Mouse (Mus musculus) megakaryocyte-erythroid progenitor cell, adult 5-6 weeks (primary cell): Measurements from ENCODE around the gene Tgfbi. TPM values are rescaled to one million over a fixed set of nuclear protein-coding genes. Genes with fewer than 3 reads are reported as not detected.

Source experiments
- ATAC-seq: replicated peaks from 2 replicates; pipeline ENCODE4 v1.8.0; 2016; ENCODE audit warnings: mild to moderate bottlenecking, inconsistent platforms; ENCODE audit not compliant: severe bottlenecking, poor library complexity, low FRiP score, low TSS enrichment
- total RNA-seq, 2 experiments: library from RNA; stranded (forward) in 1 of 2; stranded (reverse) in 1 of 2; fragments of 200-1000, 215-1000 nt in 1 of 2; fragments of >200 nt in 1 of 2; fragmentation: Nextera tagmentation in 1 of 2; gene quantifications; 2 replicates each; pipeline ENCODE4 v1.2.3; 2014 to 2017

The Tgfbi gene
- total RNA-seq, 2 experiments from 2014 or later = 0.28 to 1.5 TPM

DNA sequence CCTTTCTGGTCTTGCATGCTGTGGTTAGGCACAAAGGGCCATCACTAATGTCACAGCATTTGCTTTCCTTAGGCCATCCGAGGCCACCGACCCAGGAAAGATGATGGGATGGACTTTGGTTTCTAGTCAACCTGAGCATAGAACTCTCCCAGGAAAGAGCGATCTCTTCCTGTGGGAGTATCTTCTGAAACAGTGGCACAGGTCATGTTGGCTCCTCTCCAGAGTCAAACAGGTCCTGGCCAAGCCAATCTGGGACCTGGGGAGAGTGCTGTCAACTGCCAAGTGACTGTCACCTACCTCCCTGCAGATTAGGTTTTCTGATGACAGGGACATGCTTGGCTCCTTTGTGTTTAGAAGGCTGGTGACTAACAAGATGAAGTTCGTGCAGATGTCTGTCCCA, 20.8 kb downstream of the Tgfbi start:
- ATAC-seq = no peak

DNA sequence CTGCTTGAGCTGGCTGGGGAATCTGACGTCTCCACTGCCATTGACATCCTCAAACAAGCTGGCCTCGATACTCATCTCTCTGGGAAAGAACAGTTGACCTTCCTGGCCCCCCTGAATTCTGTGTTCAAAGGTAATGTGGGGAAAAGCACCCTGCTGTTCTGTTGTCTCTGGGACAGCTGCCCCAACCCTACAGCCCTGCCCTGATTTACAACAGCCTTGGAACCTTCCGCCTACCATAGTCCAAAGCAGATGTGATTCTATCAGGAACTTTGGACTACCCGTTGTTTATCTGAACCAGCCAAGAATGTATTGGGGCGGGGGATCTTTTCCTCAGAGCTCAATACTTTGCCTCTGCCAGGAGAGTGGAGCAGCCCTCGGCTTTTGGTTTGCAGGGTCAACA, 21.2 kb downstream of the Tgfbi start:
- no peak for ATAC-seq

DNA sequence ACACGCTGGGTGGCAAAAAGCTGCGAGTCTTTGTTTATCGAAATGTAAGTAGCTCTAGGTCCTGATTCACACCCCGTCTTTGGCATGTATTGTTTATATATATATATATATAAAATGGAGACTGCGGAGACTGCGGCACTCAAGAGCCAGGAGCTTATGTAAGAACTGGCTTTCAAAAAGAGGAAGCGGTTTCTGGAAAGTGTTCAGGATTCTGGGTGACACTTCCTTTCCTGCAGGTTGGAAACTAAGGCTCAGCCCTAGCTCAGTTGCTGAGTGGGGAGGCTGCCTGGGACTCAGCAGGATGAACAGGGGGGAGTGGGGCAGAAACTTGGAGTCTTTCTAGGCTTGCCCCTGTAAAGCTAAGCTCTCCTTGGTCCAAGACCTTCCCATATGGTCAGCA, 22.0 kb downstream of the Tgfbi start:
- no peak for ATAC-seq

DNA sequence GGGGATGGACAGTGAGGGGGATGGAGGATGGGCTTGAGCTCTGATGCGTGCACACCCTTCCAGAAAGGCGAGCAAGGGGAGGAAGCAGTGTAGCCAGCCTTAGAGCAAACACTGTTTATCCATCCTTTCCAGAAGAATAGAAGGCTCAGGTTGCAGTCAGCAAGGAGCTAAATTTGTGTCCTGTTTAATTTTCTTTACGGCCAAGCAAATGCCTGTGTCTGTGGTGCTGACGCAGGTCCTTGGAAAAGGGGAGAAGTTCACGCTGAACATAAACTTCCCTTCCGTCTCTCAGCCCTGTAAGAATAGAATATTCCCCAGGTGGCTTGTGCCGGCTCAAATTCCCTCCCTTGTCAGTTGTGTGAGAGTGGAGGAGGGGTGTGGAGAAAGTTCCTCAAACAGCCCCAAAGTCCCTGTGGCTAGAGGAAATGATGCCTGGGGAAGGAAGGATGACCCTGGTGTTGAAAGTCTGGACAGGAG, 24.9 kb downstream of the Tgfbi start:
- no peak for ATAC-seq

DNA sequence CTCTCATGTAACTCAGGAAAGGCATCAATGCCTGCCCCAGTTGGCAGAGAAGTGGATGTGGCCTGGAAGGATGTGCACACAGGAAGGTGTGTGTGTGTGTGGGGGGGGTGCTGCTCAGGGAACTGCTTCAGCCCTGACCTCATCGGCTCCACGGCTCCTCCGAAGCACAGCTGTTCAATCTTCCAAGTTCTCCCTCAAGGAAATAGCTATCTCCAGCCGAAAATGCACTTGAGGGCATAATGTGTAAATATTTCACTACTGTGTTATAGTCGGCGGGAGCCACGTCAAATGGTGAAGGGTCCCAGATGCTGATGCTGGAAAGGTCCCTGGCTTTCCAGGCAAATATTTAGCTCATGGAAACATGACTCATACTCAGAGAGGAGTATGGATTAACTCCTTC, 25.6 kb downstream of the Tgfbi start:
- no peak for ATAC-seq

DNA sequence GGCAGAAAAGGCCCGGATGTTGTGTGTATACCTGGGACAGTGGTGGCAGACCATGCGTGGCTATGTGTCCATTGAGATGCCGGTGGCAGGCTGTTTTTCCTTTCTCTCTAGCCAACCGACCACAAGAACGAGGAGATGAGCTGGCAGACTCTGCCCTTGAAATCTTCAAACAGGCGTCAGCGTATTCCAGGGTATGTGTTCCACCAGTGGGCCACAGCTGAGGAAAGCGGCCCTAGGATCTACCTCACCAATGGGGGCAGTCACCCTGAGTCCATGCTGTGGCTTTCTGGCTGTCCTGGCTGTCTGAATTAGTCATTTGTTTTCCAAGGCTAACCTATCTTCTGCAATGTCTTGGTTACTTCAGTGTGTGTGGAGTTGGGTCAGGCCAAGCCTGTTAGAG, 27.7 kb downstream of the Tgfbi start:
- no peak for ATAC-seq

DNA sequence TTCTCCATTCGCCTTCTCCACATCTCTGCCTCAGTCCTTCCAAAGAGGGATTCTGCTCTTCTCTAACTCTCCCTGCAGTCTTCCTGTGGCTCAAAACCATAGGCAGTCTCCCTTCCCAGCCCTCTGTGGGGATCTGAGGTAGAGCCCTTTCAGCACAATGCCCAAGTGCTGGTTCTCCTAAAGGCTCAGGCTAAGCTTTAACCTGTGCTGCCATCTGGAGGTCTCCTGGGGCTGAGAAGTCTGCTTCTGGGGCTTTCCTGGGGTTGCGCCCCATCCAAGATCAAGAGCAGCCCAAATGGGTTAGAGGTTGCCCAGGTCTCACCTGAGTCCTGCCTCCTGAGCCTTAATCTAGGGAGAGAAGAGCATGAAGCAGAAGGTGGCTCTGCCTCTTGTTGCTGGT, 32.4 kb downstream of the Tgfbi start:
- ATAC-seq = no peak

DNA sequence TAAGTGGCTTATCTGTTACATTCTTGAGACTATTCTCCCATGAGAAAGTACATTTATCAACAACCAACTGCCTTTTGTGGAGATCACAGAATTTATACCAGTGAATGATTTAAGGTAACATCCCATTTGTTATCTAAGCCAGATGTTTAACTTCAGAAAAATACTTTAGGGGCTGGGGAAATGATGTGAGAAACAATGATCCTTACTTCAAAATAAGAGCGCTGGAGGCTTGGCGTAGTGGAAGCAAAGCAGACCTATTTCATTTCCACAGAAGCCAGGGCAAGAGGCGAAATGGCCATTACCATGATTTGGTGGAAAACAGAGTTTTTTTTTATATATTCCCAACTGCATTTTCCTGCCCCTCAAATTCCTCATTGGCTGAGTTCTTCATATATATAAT, 34.7 kb downstream of the Tgfbi start:
- no peak for ATAC-seq

DNA sequence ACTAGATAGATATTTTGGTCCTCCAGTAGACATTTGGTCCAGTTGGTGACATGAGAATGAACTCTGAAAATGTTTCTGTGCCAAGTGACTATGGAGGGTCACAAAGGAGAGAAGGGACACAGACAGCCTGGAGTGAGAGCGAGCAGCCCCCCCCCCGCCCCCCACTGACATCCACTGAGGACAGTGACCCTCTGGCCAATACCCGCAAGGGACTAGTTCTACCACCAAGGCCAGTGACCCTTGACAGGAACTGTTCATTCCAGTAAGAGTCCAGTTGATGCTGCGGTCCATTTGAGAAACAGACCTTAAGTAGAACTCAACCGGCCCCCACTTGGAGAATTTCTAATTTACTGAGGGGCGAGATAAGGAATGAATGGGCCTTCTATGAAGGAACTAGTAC, 36.4 kb downstream of the Tgfbi start:
- no peak for ATAC-seq

DNA sequence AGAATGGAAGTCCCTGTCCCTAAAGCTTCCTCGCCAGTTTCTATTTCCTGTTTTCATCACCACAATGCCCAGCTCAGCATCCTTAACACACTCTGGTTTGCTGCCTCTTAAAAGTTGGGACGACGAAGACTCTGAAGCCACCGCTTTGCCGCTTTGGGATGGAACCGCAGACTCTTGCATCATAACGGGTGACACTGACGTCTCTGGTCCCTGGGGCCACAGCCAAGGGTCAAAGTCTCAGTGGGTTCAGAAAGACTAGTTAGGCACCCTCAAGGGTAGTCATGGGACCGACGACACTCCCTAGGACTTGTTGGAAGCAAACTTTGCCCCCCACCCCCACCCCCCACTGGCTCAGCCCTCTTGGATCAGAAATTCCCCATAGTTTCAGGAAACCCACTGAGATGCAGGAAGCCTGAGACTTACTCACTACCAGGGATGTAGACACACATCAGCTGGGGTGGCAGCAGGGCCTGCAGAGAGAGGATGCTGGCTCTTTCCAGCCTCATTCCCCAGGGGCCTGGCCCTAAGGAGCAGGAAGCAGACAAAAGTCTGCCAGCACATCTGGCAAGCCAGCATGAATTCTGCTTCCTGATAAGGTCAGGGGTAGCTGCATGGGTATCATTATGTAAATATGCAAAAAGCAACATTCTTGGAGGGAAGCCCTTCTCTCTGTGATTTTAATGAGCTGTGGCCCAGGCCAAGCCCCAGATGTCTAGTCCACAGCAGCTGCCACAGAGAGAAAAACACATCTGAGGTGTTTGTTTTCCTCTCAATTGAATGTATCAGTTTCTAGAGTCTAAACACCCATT, 38.5 kb downstream of the Tgfbi start:
- ATAC-seq = no peak

DNA sequence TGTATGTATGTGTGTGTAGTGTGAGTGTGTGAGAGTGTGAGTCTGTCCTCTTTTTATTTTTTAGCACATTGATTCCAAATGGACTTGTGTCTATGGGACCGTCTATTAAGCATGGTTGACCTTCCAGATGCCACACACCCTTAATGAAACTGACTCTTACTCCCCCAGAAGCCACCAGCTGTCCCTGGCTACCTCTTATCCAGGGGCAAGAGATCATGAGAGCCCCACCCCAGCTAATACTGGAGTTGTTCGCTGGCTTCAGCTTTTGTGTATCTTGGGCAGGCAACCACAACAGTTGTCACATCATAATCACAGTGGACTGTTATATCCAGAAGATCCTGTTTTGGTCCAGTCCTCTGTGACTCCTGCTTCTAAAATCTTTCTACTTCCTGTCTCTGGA, 40.7 kb downstream of the Tgfbi start:
- ATAC-seq = no peak

DNA sequence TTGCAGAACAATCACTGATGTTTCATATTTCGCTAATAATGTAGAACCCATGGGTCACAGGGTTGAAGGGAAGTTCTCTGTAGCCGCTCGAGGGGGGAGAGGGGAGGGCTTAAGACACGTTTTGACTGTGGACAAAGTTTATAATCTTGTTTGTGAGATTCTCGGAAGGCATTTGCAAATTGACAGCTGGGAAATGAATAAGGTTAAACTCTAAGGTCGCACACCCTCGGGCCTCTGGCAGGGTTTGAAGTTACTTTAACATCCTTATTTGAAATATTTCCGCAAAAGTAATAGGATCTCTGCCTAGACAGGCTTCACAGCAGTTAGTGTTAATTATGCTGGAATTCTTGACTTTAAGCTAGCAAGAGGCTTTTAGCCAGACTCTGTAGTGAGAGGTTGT, 43.1 kb downstream of the Tgfbi start:
- ATAC-seq = no peak

DNA sequence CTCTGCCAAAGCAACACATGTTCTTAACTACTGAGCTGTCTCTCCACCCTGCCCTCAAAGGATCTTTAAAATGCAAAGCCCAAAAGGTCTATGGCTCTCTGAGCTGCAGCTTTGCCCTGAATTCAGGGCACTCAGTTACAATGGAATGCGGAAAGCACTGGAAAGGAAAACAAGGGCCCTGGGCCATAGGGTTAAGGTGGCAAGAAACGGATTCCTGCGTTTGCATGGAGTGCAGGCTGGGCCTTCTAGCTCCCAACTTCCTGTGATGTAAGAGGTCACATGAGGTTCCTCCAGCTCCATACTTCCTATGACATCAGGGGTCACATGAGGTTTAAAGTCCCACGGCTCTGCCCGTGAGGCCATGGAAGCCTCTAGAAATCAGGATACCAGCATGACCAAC, 44.9 kb downstream of the Tgfbi start:
- ATAC-seq = no peak

DNA sequence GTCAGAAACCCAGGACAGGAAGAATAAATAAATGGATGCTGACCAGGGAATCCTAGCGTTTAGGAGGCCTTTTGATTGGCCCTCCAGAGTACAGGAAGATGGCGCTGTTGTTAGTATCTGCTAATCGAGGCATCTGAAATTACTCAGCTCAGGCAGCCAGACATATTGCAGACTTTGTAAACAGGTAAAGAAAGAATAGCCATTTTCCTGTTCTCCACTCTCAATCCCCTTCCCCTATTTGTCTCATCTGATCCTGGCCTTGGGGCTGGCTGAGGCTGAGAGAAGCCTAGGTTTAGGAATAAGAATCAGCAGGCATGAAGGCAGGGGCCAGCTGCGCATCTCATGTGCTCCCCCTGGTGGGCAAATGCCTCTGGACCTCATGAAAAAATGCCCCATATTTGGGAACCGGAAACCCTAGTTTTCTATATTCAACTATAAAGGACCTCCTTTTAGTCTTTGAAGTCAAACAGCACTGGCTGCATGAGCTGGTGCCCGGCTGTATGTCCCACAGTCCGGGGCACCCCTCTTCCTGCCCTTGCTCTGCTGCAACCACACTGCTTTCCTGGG, 48.7 kb downstream of the Tgfbi start:
- ATAC-seq = peak; percentile 68

DNA sequence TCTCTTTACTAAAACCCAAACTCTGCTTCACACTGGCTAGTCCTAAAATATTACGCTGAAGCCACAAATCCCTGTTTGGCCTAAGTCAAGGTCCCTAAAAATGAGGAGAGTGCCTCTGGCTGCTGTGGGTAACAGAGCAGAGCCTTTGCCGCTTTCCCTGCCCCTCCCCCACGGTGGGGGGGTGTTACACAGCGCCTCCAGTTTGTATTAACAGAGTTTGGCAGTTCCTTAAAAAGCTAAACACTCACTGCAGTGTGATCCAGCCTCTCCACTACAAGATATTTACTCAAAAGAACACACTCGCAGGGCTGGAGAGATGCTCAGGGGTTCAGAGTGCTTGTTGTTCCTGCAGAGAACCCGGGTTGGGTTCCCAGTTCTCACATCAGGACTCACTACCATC, 49.6 kb downstream of the Tgfbi start:
- no peak for ATAC-seq

DNA sequence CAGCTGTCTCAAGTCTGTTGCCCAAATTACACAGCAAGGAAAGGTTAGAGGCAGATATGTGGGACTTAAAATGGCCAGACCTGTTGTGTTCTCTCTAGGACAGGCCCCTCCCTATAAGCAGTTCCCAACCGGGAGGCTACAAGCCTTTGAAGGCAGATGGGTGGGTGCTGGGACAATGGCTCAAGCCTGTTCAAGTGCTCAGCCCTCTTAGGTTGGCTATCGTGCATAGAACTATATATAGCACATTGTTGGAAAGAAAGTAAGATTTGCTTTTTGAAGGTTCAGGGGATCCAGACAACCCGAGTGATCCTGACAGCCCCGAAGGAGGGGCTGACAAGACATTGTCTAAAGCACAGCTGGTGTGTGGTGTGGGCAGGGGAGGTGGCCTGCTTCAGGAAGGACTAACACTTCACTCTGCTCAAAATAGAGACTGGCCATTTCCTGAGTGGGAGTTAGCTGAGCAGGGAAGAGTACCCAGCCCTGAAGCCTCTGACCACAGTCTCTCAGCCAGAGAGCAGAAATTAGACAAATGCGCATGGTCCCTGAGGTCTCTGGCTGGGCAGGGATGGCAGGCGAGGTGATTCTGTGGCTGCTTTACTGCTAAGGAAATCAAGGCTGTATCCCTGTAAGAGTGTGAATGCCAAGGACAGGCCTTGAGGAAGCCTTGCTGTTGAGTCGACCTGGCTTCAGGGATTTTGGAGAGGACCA, 52.7 kb downstream of the Tgfbi start:
- ATAC-seq = no peak

DNA sequence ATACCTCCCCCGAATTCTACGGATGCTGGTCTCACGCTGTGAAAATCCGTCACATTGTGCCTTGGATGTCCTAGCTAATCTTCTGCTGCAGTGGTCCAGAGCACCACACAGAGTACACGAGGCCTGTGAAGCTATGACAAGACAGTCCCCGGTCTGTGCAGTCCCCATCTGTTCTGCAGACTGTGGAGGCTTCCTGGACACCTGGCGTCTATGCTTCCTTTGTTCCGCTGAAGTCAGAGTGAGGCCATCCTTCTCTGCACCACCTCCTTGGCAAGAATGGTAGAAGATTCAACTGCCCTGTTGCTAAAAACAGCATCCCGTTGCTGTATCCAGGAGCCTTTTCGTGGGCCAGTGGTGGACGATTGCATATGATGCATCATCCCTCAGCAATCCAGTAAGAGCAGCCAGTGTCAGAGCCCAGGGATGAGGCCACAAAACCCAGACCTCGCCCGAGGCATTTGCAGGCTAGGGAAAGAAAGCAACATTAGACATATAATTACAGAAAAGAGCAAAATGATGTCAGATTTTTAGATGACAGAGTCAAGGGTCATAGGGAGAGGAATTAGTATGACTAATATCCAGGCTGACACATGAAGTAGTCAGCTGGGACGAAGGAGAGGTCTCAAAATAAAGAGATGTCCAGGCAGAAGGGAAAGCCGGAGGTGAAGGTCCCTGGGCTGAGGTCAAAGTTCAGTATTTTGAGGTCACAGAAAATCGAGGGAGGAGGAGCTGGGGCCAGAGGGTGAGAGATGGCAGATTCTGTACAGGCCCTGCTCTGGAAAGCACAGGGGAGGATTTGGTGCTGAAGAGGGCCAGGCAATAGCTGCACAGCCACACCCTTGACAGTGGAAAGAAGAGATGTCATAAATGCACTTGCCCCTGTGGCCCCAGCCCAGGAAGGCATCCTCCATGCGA, 55.2 kb downstream of the Tgfbi start:
- no peak for ATAC-seq

DNA sequence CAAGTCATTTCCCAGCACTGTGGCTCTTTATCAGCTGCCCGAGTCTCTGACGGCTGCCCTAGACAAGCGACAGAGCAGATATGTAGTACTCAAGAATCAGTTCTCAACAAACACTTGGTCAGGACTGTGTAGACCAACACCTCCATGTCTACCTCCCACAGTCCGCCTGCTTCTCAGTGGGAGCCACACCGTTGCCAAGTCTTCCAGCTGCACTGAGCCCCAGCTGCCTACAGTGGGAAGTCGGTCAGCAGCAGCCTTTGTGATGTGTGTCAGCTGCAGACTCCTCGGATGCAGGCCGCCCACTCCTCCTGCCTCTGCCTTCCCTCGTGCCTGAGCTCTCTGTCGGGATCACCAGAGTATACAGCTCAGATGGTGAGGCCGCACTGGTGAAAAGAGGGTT, 61.9 kb downstream of the Tgfbi start:
- ATAC-seq = no peak

DNA sequence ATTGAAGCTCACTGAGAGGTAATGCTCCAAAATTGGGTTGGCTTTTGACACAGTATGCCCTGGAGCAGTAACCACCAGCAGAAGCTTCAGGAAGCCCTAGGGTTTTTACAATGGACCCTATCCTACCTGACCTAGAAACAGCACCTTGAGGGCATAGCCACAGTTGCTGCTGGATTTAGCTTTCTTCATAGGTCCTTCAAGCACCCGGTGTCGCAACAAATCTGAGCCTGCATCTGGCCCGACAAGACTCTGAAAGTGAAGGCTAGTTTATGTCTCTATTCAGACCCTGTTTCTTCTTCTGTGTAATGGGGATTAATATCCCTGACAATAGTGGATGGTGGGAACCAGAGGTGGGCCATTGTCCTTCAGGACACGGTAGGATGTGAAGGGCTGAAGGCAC, 68.4 kb downstream of the Tgfbi start:
- ATAC-seq = no peak
